Mouse (Mus musculus): ENCODE measurements around the gene Iqcn. TPM values are rescaled to one million over a fixed set of nuclear protein-coding genes. Genes with fewer than 3 reads are reported as not detected.

Iqcn gene
- total RNA-seq, 2 experiments from 2014 or later = 0.08 to 0.10 TPM

DNA sequence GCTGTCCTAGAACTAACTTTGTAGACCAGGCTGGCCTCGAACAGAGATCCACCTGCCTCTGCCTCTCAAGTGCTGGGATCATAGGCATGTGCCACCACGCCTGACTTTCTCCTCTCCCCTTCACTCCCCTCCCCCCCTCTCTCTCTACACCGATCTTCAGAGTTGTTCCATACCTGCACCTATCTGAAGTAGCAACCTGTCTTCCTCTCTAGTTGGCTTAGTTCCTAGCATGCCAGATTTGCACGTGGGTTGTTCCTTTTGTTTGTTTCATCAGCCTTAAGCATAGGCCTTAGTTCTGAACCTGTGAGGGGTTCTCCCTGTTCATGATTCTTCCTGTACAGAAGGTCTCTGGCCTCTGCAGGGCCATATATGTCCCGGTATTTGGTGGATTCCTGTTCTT is 34.4 kb downstream of the Iqcn start:
- no peak for DNase-seq

DNA sequence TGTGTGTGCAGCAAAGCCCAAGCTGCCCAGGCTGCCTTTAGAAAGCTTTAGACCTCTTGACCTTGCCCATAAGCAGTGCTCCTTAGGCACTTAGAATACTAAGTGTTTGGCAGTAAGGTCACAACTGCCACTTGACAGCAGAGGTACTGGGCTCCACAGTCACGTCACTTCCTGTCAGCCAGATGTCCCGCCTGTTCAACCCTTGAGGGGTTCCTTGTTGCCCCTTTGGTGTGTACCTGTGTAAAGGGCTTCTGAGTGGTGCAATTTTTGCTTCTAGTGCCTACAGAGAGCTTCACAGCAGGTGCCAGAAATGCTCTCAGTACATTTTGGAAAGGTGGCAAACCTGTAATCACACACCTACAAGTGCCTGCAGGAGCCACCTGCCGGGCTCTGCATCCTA is 35.0 kb downstream of the Iqcn start:
- no peak for DNase-seq

DNA sequence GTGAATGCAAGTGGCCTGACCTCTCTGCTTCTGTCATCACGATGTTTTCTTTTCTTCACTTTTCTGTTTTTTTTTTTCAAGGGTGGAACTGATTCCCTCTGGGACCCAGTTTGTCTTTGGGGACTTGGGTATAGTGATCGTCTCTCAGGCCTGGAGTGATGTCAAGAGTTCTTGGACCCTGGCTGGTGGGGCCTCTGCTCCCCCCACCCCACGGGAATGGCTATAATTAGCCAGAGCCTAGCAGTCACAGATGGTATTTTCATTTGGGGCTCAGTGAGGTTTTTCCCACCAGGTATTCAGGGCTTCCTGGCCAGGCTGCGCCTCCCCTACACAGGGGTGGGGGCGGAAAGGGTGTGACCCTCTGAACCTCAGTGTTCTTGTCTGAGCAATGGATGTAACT is 38.4 kb downstream of the Iqcn start:
- no peak for DNase-seq

DNA sequence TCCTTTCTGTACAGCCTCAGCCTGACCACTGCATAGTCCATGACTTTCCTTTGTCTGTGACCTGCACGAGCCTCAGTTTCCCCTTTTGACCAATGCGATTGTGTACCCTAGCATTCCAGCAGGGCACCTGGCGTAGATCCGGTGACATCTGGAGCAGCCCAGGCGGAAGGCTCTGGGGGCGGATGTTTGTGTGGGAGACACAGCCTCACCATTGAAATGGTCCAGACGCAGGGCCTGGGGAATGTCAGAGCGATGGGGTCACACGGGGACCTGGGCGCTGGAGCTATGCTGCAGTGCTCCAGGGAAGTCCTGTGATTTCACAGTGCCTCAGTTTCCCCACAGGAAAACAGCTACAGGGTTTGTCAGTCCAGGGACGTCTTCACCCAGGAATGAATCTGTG is 38.9 kb downstream of the Iqcn start:
- no peak for DNase-seq

DNA sequence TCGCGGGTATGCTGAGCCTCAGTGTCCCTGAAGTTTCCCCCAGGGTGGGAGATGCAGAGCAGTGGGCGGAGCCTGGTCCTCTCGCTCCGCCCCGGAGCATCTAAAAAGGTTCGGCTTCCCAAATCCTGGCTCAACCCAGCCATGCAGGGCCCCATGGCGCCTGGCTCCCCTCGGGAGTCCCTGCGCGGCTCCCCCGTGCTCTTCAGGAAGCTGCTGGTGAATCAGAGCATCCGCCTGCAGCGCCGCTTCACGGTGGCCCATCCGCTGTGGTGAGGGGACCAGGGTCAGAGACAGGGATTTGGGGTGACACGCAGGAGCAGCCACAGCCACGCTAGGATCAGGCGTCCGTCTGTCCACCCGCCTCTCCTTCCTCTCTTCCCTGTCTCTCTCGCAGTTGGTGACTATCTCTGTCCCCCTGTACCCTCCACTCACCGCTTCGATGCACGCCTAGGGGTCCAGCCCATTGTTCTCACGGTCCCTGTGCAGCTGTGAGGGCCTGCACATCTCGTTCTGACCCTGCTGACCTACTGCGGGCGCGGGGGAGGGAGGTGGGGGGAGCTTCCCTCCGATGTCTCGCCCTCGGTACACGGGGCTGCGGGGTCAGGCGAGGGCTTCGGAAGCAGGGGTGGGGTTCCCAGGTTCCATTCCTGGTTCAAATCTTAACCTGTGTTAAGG is 39.9 kb downstream of the Iqcn start:
- no peak for DNase-seq

DNA sequence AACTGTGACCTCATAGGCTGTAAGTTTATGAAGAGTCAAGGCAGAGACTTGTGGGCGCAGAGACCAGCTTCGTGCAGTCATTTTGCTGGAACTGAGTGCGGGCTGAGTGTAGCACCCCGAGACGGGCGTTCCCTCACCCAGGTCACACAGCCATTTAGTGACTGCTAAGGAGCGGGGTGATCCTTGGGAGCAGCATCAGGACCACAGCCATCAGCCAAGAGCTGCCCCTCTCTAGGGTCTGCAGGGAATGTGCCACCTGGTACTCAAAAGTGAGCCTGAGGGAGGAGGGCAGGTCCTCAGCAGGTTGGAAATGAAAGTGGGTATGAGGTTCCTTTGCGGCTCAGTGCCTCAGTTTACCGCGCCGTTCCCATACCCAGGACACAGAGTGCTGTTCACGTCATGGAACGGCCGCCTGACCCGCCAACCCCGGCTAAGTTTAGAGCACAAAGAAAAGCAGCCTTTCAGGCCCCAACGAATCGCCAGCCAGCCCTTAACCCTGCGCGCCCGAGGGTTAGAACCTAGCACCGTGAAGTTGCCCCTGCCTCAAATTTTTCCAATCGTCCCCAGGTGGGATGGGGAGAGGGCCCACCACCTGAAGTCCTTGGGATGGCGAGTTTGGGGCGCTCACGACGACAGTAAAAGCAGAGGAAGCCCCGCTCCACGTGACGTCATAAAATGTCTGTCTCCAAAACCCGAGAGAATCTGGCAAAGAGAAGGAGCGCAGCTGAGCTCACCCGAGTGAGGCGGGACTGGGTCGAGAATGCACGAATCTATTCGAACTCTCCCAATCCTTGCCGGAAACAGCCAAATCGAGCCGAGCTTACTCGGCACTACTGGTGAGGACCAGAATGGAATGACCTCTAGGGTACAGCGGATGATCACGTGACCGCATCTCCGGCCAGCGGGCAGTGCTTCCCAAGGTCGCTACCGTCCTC is 40.7 kb downstream of the Iqcn start:
- no peak for DNase-seq

DNA sequence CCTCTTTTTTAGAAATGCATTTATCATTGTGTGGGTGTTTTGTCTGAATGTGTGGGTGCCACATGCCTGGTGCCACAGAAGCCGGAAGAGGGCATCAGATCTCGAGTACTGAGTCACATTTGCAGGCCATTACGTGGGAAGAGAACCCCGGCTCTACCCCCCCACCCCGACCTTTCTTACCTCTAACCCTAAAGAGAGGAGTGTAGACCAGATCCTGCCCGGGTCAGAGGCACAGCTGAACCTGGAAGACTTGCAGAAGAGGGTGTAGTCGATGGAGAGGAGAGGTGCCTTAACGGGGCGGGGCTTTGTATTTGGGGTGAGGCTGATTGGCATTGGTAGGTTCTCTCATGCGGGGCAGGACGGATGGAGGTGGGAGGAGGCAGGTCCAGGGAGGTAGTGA is 41.5 kb downstream of the Iqcn start:
- no peak for DNase-seq

DNA sequence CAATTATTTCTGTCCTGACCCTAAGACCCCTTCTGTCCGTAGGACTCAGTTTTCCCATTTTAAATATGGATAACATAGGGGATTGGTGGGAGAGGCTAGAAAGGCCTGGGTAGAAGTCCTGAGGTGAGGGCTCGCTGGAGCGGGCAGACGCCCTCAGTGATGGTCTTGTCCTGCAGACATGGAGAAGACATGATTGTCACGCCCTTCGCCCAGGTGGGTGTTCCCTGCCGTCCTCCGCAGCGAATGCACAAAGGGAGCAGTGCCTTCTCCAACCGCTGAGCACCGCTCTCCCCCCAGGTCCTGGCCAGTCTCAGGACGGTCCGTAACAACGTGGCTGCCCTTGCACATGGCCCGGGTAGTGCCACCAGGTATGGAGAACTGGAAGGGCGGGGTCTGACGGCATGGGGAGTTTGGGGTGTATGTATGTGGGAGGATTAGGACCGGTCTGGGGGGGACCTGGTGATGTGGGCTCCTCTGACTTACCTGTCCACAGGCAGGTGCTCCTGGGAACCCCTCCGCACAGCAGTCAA is 42.5 kb downstream of the Iqcn start:
- DNase-seq = no peak

DNA sequence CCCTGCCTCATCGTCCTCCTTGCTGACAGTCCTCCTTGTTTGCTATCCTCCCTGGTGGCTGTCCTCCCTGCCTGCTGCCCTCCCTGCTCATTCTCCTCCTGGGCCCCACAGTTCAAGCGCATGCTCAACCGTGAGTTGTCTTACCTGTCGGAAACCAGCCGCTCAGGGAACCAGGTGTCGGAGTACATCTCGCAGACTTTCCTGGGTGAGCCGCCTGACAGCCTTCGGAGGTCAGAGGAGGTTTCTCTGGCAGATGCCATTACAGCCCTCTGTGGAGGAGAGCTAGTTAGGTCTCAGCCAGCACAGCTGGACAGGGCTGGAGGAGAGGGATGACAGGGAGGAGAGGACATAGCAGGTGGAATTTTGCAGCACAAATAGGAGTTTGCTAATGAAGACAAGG is 43.4 kb downstream of the Iqcn start:
- DNase-seq = no peak

DNA sequence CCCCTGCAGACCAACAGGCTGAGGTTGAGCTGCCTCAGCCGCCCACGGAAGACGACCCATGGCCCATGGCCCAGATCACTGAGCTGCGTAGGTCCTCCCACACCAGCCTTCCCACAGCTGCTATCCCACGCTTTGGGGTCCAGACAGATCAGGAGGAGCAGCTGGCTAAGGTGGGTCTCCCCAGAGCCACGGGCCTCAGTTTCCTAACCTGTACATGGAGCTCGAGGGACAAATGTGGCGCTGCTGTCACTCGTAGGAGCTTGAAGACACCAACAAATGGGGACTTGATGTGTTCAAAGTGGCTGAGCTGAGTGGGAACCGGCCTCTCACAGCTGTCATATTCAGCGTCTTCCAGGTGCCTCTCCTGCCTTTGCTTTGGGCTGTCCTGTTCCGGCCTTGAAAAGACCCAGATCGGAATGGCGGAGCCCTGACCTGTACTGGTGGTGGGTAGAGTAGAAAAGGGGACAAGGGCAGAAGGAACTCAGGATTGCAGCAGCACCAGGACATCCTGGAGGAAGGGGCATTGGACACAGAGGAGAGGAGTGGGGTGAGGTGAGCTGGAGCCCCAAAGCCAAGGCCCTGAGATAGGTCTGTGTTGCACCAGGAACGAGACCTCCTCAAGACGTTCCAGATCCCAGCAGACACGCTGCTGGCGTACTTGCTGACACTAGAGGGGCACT is 44.1 kb downstream of the Iqcn start:
- DNase-seq = no peak

DNA sequence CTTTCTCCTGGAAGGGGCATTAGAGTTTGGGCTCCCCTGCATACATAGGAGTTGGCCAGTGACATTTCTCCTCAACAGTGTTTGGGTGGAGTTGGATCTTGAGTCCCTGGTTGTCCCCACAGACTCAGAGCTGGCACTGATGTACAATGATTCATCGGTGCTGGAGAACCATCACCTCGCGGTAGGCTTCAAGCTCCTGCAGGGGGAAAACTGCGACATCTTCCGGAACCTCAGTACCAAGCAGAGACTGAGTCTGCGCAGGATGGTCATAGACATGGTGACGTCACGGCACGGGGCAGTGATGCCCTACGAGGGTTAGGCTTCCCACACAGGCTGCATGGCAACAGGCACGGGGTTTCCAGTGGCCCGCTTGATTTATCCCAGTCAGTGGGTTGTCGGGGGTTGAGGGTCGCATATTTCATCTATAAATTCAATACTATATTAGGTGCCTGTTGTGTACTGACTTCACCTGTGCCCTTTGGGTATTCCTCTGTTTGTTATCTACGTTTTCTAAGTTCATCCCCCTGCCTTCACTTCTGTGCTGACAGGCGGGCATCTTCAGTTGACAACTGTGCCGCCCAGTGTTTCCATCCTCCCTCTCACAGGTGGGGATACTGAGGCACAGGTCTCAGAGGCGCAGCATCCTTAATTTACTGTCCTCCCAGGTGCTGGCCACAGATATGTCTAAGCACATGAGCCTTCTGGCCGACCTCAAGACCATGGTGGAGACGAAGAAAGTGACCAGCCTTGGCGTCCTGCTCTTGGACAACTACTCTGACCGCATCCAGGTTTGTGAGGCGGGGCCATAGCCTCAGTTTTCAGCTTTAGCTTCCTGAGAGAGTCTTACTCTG is 45.2 kb downstream of the Iqcn start:
- DNase-seq = no peak

DNA sequence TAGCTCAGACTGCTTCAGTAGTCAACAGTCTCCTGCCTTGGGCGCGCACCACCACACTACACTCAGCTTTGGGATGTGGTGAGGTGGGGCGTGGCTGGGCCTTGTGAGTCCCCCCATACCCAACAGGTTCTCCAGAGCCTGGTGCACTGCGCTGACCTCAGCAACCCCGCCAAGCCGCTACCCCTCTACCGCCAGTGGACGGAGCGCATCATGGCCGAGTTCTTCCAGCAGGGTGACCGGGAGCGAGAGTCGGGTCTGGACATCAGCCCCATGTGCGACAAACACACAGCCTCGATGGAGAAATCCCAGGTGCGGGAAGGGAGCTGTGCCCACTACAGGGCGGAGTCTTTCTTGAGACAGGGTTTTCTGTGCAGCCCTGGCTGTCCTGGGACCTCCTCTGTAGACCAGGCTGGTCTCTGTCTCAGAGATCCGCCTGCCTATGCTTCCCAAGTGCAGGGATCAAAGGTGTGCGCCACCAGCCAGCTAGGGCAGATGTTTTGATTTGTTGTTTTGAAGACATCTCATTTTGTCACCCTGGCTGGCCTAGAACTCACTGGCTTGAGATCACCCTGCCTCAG is 45.9 kb downstream of the Iqcn start:
- DNase-seq = no peak

DNA sequence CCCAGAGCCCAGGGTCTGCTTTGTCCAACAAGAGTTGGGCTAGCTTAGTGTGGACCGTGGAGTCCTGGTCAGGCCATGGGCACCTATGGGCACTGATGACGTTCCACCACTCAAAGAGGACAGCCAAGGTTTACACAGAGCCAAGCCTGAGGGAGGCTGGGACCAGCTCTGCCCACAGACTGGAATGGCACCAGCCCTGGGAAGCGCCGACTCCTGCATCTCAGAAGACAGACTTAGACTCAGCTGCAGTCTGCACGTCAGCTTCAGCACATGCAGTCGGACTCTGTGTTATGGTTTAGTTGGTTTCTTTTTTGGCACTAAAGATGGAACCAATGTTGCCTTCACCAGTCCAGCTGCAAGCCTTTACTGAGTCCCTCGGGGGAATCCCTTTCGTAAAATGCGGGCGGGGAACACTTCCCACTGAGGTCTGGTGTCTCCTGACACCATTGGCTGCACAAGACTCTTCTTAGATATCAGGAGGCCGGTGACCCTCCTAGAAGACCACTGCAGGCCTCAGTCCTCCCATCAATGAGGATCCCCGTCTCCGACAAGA is 46.9 kb downstream of the Iqcn start:
- no peak for DNase-seq

DNA sequence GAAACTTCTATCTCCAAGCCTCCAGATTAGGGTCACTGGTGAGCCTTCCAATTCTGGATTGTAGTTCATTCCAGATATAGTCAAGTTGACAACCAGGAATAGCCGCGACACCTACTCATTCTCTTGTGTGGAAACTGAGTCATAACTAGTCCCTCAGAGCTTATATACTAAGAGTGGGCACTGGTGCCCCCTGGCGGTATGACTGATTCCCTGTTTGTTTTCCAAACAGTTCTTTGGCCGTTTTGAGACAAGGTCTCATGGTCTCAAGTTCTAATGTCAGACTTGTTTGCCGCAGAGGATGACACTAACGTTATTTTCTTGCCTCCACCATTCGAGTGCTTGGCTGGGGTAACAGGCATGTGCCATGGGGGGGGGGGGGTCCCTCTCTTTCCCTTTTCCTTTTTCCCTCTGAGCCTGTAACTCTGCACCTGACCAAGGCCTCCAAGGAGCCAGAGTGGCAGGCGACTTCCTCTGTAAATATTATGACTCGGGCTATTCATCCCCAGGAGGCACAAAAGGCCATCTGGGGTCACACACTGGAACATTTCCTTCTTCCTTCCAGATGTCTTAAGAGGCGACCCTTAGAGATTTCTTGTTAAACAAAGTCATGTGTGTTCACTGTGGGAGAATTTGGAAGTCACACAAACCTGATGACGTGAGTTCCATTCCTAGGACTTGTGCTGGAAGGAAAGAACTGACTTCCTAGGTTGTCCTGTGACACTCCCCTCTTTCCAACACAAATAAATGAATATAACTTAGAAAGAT is 48.9 kb downstream of the Iqcn start:
- no peak for DNase-seq

DNA sequence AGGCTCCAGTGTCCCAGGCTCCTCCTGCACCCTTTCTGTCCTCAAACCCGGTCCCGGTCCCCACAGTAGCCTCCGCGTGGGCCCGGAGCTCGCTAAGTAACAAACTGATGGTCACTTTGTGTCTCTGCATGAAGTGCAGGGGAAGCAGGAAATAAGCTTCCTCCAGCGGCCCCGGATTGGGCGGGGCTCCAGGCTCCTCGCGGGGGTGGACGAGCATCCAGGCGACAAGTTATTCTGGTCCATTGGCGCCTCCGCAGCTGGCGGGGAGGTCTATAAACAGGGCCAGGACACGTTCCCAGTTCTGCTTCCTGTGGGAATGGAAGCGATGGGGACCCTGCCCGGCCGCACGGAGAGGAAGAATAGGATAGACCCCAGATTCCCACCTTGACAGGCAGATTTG is 49.9 kb downstream of the Iqcn start:
- DNase-seq = peak; percentile 71 to 73

DNA sequence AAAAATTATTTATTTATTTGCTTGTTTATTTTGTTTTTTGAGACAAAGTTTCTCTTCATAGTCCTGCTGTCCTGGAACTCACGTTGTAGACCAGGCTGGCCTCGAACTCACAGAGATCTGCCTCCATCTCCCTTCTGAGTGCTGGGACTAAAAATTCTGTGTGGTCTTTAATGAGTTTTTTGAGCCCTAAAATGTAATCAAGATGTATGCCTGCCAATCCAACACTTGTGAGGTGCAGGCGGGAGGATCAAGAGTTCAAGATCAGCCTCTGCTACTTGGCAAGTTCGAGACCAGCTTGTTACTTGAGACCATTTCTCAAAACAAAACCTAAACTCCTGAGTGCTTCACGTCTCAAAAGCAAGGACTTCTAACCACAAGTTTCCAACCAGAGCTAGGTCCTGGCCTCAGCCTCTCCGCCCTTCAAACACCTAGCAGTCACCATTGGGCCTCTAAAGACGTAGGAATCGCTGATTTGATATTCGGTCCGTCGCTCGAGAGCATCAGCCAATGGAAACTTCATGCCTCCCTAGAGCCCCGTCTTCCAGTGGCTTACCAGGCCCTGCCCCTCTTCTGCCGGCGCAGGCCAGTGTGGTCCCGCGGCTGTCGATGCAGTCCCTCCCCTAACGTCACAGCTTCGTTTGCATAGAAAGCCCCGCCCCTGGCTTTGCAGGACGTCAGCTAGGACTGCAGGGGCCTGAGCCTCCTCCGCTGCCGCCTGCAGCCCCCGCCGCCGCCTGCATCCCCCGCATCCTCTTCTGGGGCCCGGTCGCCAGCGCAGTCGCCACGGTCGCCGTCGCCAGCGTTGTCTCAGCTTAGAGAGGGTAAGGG is 51.0 kb downstream of the Iqcn start, which contains the start of gene Rab3a:
Gene Rab3a, plus strand, starts transcription at position 637 of the 828 bp plus-strand sequence.
- DNase-seq = peak; percentile 97 to 98

DNA sequence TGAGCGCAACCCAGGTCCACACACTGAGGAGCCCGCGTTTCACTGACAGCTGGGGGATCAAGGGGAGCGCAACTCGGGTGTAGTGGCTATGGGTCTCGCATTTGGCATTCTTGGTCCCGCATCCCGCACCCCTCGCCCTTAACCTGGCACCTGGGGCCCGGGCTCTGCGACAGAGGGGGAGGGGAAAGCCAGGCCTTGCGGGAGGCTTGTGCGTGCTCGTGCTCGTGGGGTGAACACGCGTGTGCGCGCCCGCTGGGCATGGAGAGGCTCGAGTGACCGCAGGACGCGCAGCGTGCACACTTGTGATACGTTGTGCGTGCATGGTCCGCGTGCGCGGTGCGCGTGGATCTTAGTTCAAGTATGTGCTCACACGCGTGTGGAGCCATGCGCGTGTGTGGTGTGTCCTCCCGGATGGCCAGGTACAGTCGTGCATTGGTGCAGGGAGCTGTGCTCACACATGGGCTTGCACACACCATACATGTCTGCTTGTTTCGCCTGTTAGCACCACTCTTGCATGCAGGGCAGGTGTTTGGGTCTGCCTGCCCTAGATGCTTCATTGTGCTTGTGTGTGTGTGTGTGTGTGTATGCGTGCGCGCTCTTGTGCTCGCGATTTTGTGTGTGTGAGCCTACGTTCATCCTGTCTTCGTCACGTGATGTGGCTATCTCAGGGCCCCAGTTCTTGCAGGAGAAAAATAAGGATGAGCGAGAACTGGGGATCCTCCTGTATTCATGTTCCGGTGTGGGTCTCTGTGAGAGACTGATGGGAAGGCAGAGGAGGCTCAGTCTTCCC is 51.8 kb downstream of the Iqcn start:
- DNase-seq = peak in 1 of 2 experiments; percentile 71

DNA sequence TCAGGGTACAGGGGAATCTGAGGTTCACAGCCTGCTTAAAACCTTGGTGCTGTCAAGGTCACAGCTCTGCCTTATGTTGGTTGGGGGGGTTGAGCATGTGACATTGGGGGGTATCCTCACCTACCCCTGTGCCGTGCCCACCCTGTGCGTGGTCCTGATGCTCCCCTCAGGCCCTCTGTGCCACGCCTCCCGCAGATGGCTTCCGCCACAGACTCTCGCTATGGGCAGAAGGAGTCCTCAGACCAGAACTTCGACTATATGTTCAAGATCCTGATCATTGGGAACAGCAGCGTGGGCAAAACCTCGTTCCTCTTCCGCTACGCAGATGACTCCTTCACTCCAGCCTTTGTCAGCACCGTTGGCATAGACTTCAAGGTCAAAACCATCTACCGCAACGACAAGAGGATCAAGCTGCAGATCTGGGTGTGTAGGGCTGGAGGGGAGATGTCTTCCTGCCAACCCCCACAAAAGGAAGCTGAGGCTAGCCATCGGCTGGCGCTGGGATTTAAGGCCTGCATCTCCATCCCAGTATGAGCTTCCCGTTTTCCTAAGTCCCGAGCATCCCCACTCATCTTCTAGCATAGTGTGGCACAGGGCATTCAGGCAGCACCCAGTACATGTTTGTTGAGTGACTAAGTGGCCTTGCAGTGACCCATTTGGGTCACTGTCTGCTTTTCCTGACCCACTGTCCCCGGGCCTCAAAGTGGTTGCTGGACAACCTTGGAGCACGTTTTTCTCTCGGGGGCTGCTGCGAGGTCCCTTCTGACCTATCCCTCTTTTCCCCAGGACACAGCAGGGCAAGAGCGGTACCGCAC is 52.6 kb downstream of the Iqcn start:
- peak in 1 of 2 experiments; percentile 4 for DNase-seq
